Mouse (Mus musculus): ENCODE results near the gene Tomm7.
A peak's percentile ranks its signal among the peaks of the same experiment; 100 is the strongest.
"Not testable (repeated sequence)": the region's sequence is repeated elsewhere in the genome, so short reads cannot be mapped to it uniquely, and the experiment has no call there.

The Tomm7 gene

DNA sequence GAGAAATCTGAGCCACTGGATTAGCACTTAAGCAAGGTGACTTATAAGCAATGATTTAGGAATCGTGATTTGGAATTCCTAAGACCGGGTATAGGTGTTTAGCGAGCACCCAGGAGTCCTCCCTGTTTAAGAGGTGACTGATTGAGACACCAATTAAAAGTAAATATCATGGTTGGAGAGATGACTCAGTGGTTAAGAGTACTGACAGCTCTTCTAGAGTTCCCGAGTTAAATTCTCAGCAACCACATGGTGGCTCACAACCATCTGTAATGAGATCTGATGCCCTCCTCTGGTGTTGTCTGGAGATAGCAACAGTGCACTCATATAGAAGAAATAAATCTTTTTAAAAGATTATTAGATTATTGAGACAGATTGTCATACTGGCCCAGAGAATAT is 7.2 kb upstream of the Tomm7 start:
- not testable (repeated sequence) for DNase-seq (ENCODE audit: low spot score)

DNA sequence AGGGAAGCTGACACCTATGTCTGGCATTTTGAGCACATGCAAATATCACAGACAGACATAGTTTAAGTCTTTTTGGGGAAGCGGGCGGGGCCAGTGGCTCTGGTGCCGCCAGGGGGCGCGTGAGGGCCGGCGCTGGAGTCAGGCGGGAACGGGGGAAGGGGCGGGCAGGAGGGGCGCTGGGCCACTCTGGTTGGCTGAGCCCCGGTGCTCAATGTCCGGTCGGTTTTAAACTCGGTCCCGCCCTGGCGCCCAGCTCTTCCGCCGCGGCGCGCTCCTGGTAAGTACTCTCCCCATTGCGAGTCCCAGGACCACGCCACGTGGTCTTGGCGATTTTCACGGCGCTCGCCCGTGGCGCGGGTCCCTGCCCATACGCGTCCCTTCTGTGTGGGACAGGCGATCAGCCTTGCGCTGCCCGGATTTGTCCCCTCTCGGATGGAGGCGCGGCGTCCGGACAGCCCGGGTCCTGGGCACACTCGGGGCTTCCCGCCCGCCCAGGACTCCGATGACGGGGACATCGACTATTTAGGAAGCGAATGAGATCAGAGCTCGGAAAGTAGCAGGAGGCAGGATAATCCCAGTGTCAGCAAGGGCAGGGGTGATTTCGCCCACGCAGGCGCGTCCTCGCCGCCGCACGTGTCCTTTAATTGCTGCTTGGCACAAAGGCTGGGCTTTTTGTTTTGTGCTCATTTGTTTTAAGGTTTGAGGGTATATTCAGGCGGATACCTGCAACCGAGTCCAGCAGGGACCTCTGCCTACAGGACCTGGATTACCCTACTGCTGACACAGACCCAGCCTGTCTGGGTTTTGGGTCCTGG is 6.6 kb upstream of the Tomm7 start:
- peak; percentile 67 for DNase-seq (ENCODE audit: low spot score)

GRCm38 (mm10) chr5:23845141-23845540 is 1.2 kb upstream of the Tomm7 start:
- no peak for DNase-seq (ENCODE audit: low spot score)

GRCm38 (mm10) chr5:23844531-23844841 is 525 bp upstream of the Tomm7 start:
- DNase-seq (ENCODE audit: low spot score): no peak

- DNase-seq (ENCODE audit: low spot score): no peak
These were observed 5.8 kb downstream of the Tomm7 start for GRCm38 (mm10) chr5:23838158-23838557.

DNA sequence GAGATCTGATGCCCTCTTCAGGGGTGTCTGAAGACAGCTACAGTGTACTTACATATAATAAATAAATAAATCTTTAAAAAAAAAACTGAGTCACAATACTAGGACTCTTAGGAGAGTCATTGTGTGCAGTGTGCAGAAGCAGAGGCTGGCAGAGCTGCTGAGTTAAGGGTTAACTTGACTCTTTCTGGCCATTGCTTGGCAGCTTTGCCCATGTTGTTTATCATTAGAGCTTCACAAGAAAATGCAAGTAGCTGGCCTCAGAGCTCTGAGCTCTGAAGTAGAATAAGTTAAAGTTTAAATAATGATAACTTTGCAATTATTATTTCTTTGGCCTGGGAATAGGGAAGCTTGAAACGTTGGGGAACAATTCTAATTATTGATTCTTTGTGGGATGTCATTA is 8.3 kb downstream of the Tomm7 start:
- not testable (repeated sequence) for DNase-seq (ENCODE audit: low spot score)

DNA sequence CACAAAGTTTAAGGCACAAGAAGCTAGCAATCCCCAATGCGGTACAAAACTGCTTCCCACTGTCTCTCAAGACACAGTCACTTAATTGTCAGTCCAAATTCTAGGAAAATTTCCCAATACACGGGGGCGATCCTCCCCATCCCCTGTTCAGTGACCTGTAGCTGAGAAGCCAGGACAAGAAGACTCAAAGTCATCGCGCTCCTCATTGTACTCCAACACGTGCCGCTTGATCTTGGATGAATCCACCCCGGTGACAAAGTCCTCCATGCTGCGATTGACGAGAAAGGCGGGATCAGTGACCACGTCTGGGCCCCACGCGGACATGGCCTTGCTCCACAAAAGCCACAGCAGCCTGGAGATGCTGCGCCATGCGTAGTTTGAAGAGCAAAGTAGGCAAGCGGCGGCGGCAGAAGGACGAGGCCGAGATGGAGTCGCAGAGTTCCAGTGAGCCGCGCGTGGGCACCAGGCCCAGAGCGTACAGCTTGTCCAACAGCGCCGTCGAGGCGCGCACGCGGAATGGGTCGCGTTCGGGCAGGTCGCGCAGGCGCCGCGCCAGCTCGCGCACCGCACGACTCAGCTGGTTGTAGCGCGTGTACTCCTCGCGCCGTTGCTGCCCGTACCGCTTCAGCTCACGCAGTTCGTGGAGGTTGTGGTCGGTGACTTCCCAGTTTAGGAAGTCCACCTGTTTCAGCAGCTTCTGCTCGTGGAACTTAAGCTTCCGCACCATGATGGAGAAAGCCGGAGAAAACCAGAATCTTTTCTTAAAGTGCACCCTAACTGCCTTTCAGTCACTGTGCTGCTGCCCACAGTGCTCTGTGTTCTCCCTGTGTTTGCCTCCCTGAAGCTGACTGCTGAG is 12.8 kb downstream of the Tomm7 start:
- no peak for DNase-seq (ENCODE audit: low spot score)

DNA sequence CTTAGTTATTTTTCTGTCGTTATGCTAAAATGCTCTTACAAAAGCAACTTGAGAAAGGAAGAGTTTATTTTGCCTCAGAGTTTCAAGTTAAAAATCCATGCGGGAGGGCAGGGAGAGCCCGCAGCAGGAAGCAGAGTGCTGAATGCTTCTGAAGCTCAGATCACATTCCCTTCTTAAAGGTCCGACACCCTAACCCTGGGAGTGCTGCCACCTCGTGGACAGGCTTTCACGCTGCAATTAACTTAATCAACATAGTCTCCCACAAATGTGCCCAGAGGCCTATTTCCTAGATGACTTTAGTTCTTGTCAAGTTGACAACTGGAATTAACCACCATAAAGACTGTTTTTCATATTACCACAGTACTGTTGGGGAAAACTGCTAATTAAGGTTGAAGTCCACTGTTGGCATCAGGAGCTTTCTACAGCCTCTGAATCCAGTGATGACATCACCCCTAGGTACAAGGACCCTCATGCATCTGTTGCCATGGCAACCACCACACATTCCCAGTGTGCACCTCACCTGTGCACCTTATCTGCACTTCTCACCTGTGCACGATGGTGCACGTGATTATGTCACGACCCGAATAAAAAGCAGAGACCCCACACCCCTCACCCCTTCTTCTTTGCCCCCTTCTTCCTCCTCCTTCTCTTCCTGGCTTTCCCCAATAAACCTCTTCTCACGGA is 17.5 kb downstream of the Tomm7 start:
- no peak for DNase-seq (ENCODE audit: low spot score)

DNA sequence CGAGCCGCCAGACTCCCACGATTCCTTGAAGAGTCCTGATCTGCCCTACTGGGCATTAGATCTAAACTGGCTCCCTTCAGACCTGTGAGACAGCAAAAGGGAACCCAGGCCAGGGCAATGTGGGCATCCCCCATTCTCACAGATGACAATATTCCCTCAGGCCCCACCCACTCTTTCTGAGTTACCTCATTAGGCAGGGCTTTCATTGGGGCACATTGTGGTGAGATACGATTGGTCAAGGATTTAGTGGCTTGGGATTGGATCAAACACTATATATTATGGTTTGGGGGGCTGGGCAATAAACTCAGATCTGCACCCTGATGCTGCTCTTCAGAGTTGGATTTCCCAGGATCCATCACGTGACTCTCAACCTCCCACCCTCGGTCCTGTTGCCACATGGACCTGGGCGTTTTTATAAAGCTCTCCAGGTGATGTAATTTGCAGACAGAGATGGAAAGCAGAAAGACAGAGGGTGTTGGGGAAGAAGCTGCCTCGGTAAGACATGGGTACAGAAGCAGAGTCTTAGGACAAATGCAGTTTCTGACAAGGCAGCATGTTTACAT is 19.7 kb downstream of the Tomm7 start:
- DNase-seq (ENCODE audit: low spot score): no peak

- DNase-seq (ENCODE audit: low spot score): no peak
These were observed 21.7 kb downstream of the Tomm7 start for GRCm38 (mm10) chr5:23822306-23822705.

DNA sequence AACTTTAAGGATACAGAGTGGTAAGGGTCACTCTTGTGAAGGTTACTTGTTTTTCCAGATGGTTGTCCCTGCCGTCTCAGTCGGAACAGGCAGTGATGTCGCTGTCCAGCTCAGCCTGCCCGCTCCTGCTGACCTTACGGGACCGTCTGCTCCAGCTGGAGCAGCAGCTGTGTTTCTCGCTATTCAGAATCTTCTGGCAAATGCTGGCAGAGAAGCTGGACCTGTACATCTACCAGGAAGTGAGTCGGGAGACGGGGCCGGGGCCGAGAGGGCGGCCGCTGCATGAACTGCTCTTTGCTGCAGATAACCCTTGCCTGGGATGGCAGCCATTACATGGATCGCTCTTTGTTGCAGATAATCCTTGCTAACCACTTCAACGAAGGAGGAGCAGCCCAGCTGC is 27.3 kb downstream of the Tomm7 start:
- no peak for DNase-seq (ENCODE audit: low spot score)

DNA sequence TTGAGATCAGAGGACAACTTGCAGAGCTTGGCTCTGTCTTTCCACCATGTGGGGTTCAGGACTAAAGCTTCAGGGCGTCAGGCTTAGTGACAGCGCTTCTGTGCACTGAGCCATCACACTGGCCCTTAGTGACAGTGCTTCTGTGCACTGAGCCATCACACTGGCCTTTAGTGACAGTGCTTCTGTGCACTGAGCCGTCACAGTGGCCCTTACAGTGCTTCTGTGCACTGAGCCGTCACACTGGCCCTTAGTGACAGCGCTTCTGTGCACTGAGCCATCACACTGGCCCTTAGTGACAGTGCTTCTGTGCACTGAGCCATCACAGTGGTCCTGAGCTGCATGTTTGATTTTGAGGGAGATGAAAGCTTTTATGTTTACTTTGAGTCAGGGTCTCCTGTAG is 29.1 kb downstream of the Tomm7 start:
- no peak for DNase-seq (ENCODE audit: low spot score)

- no peak for DNase-seq (ENCODE audit: low spot score)
These were observed 51.2 kb downstream of the Tomm7 start for GRCm38 (mm10) chr5:23792726-23793125.

DNA sequence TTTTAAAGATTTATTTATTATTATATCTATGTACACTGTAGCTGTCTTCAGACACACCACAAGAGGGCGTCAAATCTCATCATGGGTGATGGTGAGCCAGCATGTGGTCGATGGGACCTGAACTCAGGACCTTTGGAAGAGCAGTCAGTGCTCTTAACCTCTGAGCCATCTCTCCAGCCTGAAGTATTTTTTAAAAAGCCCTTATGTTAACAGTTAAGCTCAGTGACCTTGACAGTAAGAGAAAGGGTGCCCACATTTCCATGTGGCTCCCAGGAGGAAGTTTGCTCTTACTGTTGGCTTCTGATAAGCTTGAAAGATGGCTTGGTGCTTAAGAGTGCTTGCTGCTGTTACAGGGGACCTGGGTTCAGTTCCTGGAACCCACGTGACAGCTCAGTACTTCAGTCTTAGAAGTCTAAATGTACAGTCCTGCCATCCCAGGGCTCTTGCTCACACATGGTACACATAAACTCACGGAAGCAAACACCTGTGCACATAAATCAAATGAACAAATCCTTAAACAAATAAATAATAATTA is 54.8 kb downstream of the Tomm7 start:
- DNase-seq (ENCODE audit: low spot score): no peak
